Comparison of ENCODE assay signal across 9 mouse cellular contexts in the genomic region with DNA sequence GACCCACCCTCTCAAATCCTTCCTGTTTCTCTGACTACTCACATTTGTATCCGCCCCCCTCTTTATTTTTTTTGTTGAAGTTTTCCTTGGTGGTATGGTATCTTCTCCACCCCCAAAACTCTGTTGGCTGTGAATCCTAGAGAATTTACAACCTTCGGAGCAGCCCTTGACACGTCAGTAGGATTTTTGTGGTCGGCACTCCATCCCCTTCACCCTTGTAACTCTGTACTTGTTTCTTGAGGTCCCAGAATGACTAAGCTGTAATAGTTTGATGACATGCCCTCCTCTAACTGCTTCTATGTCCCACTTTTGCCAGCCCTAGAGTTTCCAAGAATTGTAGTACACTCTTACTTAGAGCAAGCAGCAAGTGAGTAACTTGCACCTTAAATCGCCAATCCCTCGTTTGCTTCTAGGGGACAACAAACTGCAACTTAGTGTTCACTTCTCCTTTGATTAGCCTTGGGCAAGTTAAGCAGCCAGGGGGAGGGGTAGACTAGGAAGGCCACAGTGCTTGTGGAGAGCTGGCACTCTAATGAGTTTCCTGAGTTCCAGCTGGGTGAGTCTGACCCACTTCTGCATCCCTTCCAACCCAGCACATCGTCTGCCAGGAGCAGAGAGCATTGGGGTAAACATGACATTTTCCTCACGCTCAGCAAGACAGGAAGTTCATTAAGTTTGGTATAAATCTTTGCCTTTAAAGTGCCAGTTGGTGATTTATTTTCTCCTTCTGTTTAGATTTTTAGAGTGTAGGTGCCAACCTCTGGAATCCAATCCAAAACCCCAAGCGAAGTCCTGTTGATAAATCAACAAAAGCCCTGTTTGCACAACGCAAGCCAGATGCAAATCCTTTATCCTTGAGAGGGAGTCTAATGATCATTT.
A peak's percentile ranks its signal among the peaks of the same experiment; 100 is the strongest.
DNase-seq lines count a peak whose midpoint lies in the region; ATAC-seq lines count a peak whose summit lies in the region.
"Had no signal": no experiment of that assay in that cellular context is flagged by ENCODE, and none has a peak within 500 bp of the region (broad histone marks: within the 10 kb centered on the region; RNA-seq: fewer than 3 reads in every experiment).

No protein-coding gene starts in this region.

- peak; percentile 78; the same call in 1 of the 2 replicates for ATAC-seq in neural tube, embryonic 15.5 days (ENCODE audit: low FRiP score)
- ATAC-seq in frontal cortex, adult (ENCODE audit: low TSS enrichment): peak; percentile 57; the same call in 1 of the 2 replicates
- ATAC-seq in hindbrain, embryonic 13.5 days (ENCODE audit: low FRiP score): no peak

- no peak overlapping the region for H3K9ac ChIP-seq in neural tube, embryonic 15.5 days (replicated peaks)
- no peak overlapping the region for H3K9ac ChIP-seq in hindbrain, embryonic 13.5 days
- H3K9ac ChIP-seq: heart, embryonic 15.5 days had no signal

- H3K27me3 ChIP-seq in neural tube, embryonic 15.5 days (replicated peaks): no peaks in the 10 kb centered on the region
- H3K27me3 ChIP-seq in hindbrain, embryonic 13.5 days: 0 out of 2 replicates have a peak, but pooled peaks cover 8% of the 10 kb centered on the region
- H3K27me3 ChIP-seq: heart, embryonic 15.5 days had no signal

- no peak for DNase-seq in neural tube, embryonic 10.5 days (ENCODE audit: extremely low spot score, low spot score)
- peak; percentile 17 for DNase-seq in layer of hippocampus, adult 9-11 months
- peak; percentile 76 for DNase-seq in retina, embryonic 14.5 days (ENCODE audit: low spot score)
- DNase-seq in gastrocnemius, postnatal 4 days (ENCODE audit: low spot score in 2 of 2): no peak
- DNase-seq in thymus, postnatal 36 days: no peak

- no peaks in the 10 kb centered on the region for H3K9me3 ChIP-seq in neural tube, embryonic 15.5 days (replicated peaks)
- no peaks in the 10 kb centered on the region for H3K9me3 ChIP-seq in hindbrain, embryonic 13.5 days
- H3K9me3 ChIP-seq: heart, embryonic 15.5 days had no signal

- no peak overlapping the region for H3K27ac ChIP-seq in neural tube, embryonic 15.5 days (replicated peaks)
- no peak overlapping the region for H3K27ac ChIP-seq in hindbrain, embryonic 13.5 days
- H3K27ac ChIP-seq: heart, embryonic 15.5 days had no signal

- H3K4me2 ChIP-seq in neural tube, embryonic 15.5 days: no peak overlapping the region
- no peak overlapping the region for H3K4me2 ChIP-seq in hindbrain, embryonic 13.5 days
- H3K4me2 ChIP-seq: heart, embryonic 15.5 days had no signal

- WGBS in neural tube, embryonic 15.5 days: 48% methylated on average over 10 of the region's 10 CpGs
- WGBS in hindbrain, embryonic 13.5 days: 73% methylated on average over 10 of the region's 10 CpGs

- no peak overlapping the region for H3K4me3 ChIP-seq in neural tube, embryonic 15.5 days (replicated peaks)
- H3K4me3 ChIP-seq in hindbrain, embryonic 13.5 days: no peak overlapping the region
- H3K4me3 ChIP-seq: heart, embryonic 15.5 days had no signal

- H3K36me3 ChIP-seq in neural tube, embryonic 15.5 days: no peaks in the 10 kb centered on the region
- H3K36me3 ChIP-seq in hindbrain, embryonic 13.5 days: no peaks in the 10 kb centered on the region
- H3K36me3 ChIP-seq: heart, embryonic 15.5 days had no signal

- 0 out of 2 replicates have a peak, but pooled peaks cover 2% of the 10 kb centered on the region for H3K4me1 ChIP-seq in neural tube, embryonic 15.5 days
- no peaks in the 10 kb centered on the region for H3K4me1 ChIP-seq in hindbrain, embryonic 13.5 days (replicated peaks)
- H3K4me1 ChIP-seq: heart, embryonic 15.5 days had no signal

Comparison
In these comparisons a context has a peak if more than half of its experiments do, and no peak if none do; other contexts are left out.
1. DNase-seq: peak in layer of hippocampus, adult 9-11 months (single experiment) and retina, embryonic 14.5 days (single experiment); none in neural tube, embryonic 10.5 days (single experiment), gastrocnemius, postnatal 4 days (0 of 2) and thymus, postnatal 36 days (0 of 2).